Mouse (Mus musculus): ENCODE results near the gene Etfbkmt. TPM values are rescaled to one million over a fixed set of nuclear protein-coding genes. Genes with fewer than 3 reads are reported as not detected.

Etfbkmt gene
- total and polyA plus RNA-seq, 2 experiments from 2014 or later: 4.9 to 6.6 TPM

DNA sequence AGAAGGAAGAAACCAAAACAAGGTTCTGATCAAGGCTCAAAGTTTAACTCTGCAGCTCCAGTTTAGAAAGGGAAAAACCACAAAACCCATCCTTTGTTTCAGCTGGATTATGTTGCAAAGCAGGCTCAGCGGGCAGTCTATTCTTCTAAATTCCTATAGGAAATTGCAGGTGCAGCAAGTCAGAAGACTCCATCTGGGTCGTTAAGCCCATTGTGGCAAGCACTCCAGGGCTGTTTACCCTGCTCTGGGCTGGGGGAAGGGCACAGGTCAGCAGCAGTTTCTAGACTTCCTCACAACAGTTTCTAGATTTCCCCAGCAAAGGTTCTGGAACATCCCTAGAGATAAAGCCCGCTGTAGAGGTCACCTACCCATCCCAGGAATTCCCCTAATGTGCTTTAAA is 8.5 kb upstream of the Etfbkmt start:
- H3K4me1 ChIP-seq (ENCODE audit: insufficient read depth, low read length): no peaks in the 10 kb centered on the region

GRCm38 (mm10) chr6:149132311-149133077 is 7.2 kb upstream of the Etfbkmt start:
- Histone ChIP-seq H3K9me3 (ENCODE audit: low read length) (no peaks in the 10 kb centered on the region), H3K4me1 (ENCODE audit: insufficient read depth, low read length) (no peaks in the 10 kb centered on the region), H3K27me3 (ENCODE audit: insufficient read depth, low read length) (no peaks in the 10 kb centered on the region), H3K27ac (no peak overlapping the region), H3K36me3 (ENCODE audit: insufficient read depth, low read length) (no peaks in the 10 kb centered on the region), H3K9ac (replicated peaks; ENCODE audit: low read length) (no peak overlapping the region), H3K4me3 (ENCODE audit: low read length) (no peak overlapping the region), H3K4me2 (ENCODE audit: low read depth, low read length) (no peak overlapping the region)
- ATAC-seq (peak; percentile 70; the same call in 1 of the 2 replicates), DNase-seq (ENCODE audit: low spot score) (peak; percentile 83)
- 32% methylated on average over 5 of the region's 5 CpGs for WGBS
- TF ChIP-seq CTCF (IDR thresholded peaks at IDR 0.05; ENCODE audit: low read depth): peak; percentile 74

More for the DNA sequence above, 8.5 kb upstream of the Etfbkmt start:
- Histone ChIP-seq H3K9me3 (ENCODE audit: low read length) (no peaks in the 10 kb centered on the region), H3K4me3 (ENCODE audit: low read length) (no peak overlapping the region), H3K4me2 (ENCODE audit: low read depth, low read length) (no peak overlapping the region), H3K27ac (no peak overlapping the region), H3K36me3 (ENCODE audit: insufficient read depth, low read length) (no peaks in the 10 kb centered on the region), H3K9ac (replicated peaks; ENCODE audit: low read length) (no peak overlapping the region), H3K27me3 (ENCODE audit: insufficient read depth, low read length) (no peaks in the 10 kb centered on the region)
- no peak for ATAC-seq
- 11% methylated on average over 3 of the region's 3 CpGs for WGBS
- TF ChIP-seq CTCF (IDR thresholded peaks at IDR 0.05; ENCODE audit: low read depth): no peak
- no peak for DNase-seq (ENCODE audit: low spot score)

GRCm38 (mm10) chr6:149134391-149135150 is 5.1 kb upstream of the Etfbkmt start:
- no peak overlapping the region for H3K4me3 ChIP-seq (ENCODE audit: low read length)
- no peaks in the 10 kb centered on the region for H3K36me3 ChIP-seq (ENCODE audit: insufficient read depth, low read length)
- DNase-seq (ENCODE audit: low spot score) (no peak), ATAC-seq (no peak)
- WGBS: 36% methylated on average over 5 of the region's 5 CpGs
- no peaks in the 10 kb centered on the region for H3K9me3 ChIP-seq (ENCODE audit: low read length)
- H3K27ac ChIP-seq: no peak overlapping the region
- no peaks in the 10 kb centered on the region for H3K27me3 ChIP-seq (ENCODE audit: insufficient read depth, low read length)
- no peak overlapping the region for H3K4me2 ChIP-seq (ENCODE audit: low read depth, low read length)
- H3K4me1 ChIP-seq (ENCODE audit: insufficient read depth, low read length): no peaks in the 10 kb centered on the region
- no peak for TF ChIP-seq CTCF (IDR thresholded peaks at IDR 0.05; ENCODE audit: low read depth)
- no peak overlapping the region for H3K9ac ChIP-seq (replicated peaks; ENCODE audit: low read length)

DNA sequence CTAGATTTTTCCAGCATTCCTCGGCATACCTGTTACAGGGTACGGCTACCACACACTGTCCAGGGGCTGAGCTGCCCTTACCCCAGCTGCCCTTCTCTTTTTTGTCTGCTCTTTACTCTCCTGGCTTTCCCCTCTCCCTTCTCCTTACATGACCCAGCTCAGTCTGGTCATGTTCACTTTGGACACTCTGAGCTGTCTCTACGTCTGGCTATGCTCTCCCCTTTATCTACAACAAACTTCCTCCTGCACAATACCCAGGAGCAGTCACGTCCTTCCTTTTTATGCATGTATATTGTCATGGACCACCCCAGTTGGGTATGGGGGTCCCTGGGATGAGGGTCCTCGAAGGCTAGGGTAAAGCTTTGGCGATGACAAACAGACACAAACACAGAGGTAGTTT is 4.0 kb upstream of the Etfbkmt start:
- 81% methylated on average over 6 of the region's 6 CpGs for WGBS
- Histone ChIP-seq H3K27me3 (ENCODE audit: insufficient read depth, low read length) (no peaks in the 10 kb centered on the region), H3K9me3 (ENCODE audit: low read length) (no peaks in the 10 kb centered on the region), H3K36me3 (ENCODE audit: insufficient read depth, low read length) (no peaks in the 10 kb centered on the region), H3K9ac (replicated peaks; ENCODE audit: low read length) (no peak overlapping the region), H3K4me1 (ENCODE audit: insufficient read depth, low read length) (no peaks in the 10 kb centered on the region), H3K27ac (no peak overlapping the region), H3K4me3 (ENCODE audit: low read length) (no peak overlapping the region), H3K4me2 (ENCODE audit: low read depth, low read length) (no peak overlapping the region)
- TF ChIP-seq CTCF (IDR thresholded peaks at IDR 0.05; ENCODE audit: low read depth): no peak
- ATAC-seq (no peak), DNase-seq (ENCODE audit: low spot score) (no peak)

- Histone ChIP-seq H3K9me3 (ENCODE audit: low read length) (no peaks in the 10 kb centered on the region), H3K9ac (replicated peaks; ENCODE audit: low read length) (no peak overlapping the region), H3K4me3 (ENCODE audit: low read length) (no peak overlapping the region), H3K36me3 (ENCODE audit: insufficient read depth, low read length) (no peaks in the 10 kb centered on the region), H3K4me2 (ENCODE audit: low read depth, low read length) (no peak overlapping the region), H3K27ac (no peak overlapping the region), H3K27me3 (ENCODE audit: insufficient read depth, low read length) (no peaks in the 10 kb centered on the region), H3K4me1 (ENCODE audit: insufficient read depth, low read length) (no peaks in the 10 kb centered on the region)
- no peak for TF ChIP-seq CTCF (IDR thresholded peaks at IDR 0.05; ENCODE audit: low read depth)
- 74% methylated on average over 2 of the region's 2 CpGs for WGBS
- ATAC-seq: no peak
- no peak for DNase-seq (ENCODE audit: low spot score)
These were observed 1.7 kb upstream of the Etfbkmt start for GRCm38 (mm10) chr6:149137936-149138335.

GRCm38 (mm10) chr6:149139011-149139410 is 638 bp upstream of the Etfbkmt start:
- no peak for TF ChIP-seq CTCF (IDR thresholded peaks at IDR 0.05; ENCODE audit: low read depth)
- ATAC-seq: no peak

More at GRCm38 (mm10) chr6:149139011-149139410, 638 bp upstream of the Etfbkmt start:
- H3K27ac ChIP-seq: no peak overlapping the region
- H3K9ac ChIP-seq (replicated peaks; ENCODE audit: low read length): no peak overlapping the region
- no peaks in the 10 kb centered on the region for H3K9me3 ChIP-seq (ENCODE audit: low read length)
- H3K27me3 ChIP-seq (ENCODE audit: insufficient read depth, low read length): no peaks in the 10 kb centered on the region
- 91% methylated on average over 3 of the region's 3 CpGs for WGBS
- H3K4me3 ChIP-seq (ENCODE audit: low read length): no peak overlapping the region
- no peak for DNase-seq (ENCODE audit: low spot score)
- H3K4me1 ChIP-seq (ENCODE audit: insufficient read depth, low read length): no peaks in the 10 kb centered on the region
- H3K36me3 ChIP-seq (ENCODE audit: insufficient read depth, low read length): no peaks in the 10 kb centered on the region
- no peak overlapping the region for H3K4me2 ChIP-seq (ENCODE audit: low read depth, low read length)

Measured in hindbrain, postnatal 0 days (tissue).